Comparison of ENCODE assay signal across 12 mouse cellular contexts in the genomic region with DNA sequence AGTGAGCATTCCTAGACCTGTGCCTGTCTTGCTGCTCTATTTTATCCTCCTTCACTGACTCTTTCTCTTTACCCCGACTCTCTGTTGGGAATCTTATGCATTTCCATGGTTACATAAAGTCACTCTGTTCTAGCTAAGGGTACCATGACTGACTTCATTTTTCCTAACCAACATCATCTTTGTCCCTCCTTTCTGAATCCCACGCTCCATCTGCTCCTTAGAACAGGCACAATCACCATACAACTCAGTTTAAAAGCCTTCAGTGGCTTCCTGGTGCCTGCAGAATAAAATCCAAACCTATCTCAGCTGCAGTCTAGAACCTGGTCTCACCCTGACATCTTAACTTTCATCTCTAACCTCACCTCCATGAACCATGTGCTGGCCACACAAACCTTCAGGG. TPM values are rescaled to one million over a fixed set of nuclear protein-coding genes. Genes with fewer than 3 reads are reported as not detected.
DNase-seq lines count a peak whose midpoint lies in the region; TF ChIP-seq lines count a peak whose summit lies in the region.
"Had no signal": no experiment of that assay in that cellular context is flagged by ENCODE, and none has a peak within 500 bp of the region (broad histone marks: within the 10 kb centered on the region; RNA-seq: fewer than 3 reads in every experiment).

No protein-coding gene starts in this region.

- WGBS in heart, embryonic 10.5 days: 88% methylated on average over 2 of the region's 2 CpGs
- 82% methylated on average over 2 of the region's 2 CpGs for WGBS in liver, adult 2 months

- H3K79me2 ChIP-seq in liver, adult 2 months (ENCODE audit: control insufficient read depth, insufficient read depth, low read length): 0 out of 2 replicates have a peak, but pooled peaks cover 4% of the 10 kb centered on the region

- intact Hi-C loops in left cerebral cortex, postnatal 14 days (cut with DNase I): no loop called here

- peaks cover 19% of the 10 kb centered on the region for H3K36me3 ChIP-seq in heart, embryonic 10.5 days
- H3K36me3 ChIP-seq in liver, adult 2 months (ENCODE audit: control insufficient read depth, insufficient read depth, low read length): peaks cover 14% of the 10 kb centered on the region

- no peak for DNase-seq in heart, embryonic 10.5 days (ENCODE audit: low spot score)
- DNase-seq in heart, adult 11 months: no peak
- no peak for DNase-seq in liver, adult 2 months (ENCODE audit: extremely low read depth, low read depth, low spot score)
- DNase-seq in liver: no peak
- DNase-seq in left cerebral cortex, postnatal 14 days (ENCODE audit: low spot score in 2 of 2): peak; percentile 54 to 83
- DNase-seq in right cerebral cortex, postnatal 36 days (ENCODE audit: low spot score in 2 of 2): peak; percentile 60 to 83
- no peak for DNase-seq in spleen, postnatal 36 days (ENCODE audit: low spot score in 2 of 2)
- DNase-seq in lung, postnatal 36 days: no peak
- DNase-seq: B cell, adult 2 months; cerebellum, postnatal 25 days; kidney, postnatal 25 days had no signal

- no peak for TF ChIP-seq CTCF in liver, adult 2 months (IDR thresholded peaks at IDR 0.05; ENCODE audit: low read depth, low read length)

- no peak overlapping the region for H3K4me3 ChIP-seq in heart, embryonic 10.5 days
- no peak overlapping the region for H3K4me3 ChIP-seq in liver, adult 2 months (ENCODE audit: insufficient read depth, low read depth, low read length)

- H3K9me3 ChIP-seq in heart, embryonic 10.5 days: no peaks in the 10 kb centered on the region
- H3K9me3 ChIP-seq: G1E had no signal

- H3K27me3 ChIP-seq in heart, embryonic 10.5 days (ENCODE audit: insufficient read depth, poor library complexity, severe bottlenecking): no peaks in the 10 kb centered on the region
- no peaks in the 10 kb centered on the region for H3K27me3 ChIP-seq in liver, adult 2 months (ENCODE audit: control insufficient read depth, insufficient read depth, low read length)

- peak overlapping the region; percentile 85 for H3K27ac ChIP-seq in heart, embryonic 10.5 days
- peak overlapping the region; percentile 91 for H3K27ac ChIP-seq in liver, adult 2 months (replicated peaks; ENCODE audit: insufficient read depth, low read depth, low read length)

- no peak for TF ChIP-seq POLR2A in liver, adult 2 months (IDR thresholded peaks at IDR 0.05; ENCODE audit: extremely low read depth, insufficient read depth, low read length)

- no peak overlapping the region for H3K9ac ChIP-seq in liver, adult 2 months (ENCODE audit: low read depth, low read length)

- peaks cover 68% of the 10 kb centered on the region for H3K4me1 ChIP-seq in heart, embryonic 10.5 days
- peaks cover 15% of the 10 kb centered on the region for H3K4me1 ChIP-seq in liver, adult 2 months (ENCODE audit: control insufficient read depth, insufficient read depth, low read length)

RNA-seq across cellular contexts. Expression of gene Pdlim1, which starts 26.9 kb away (rescaled TPM):
- polyA plus RNA-seq in heart, embryonic 10.5 days (2016; fragmentation: Nextera tagmentation; extraction: Ambion mirVana): 262 and 337 TPM in 2 replicates
- 23.0 and 23.6 TPM in 2 replicates for total RNA-seq in liver, adult 2 months (2014; rRNA removed)
- 44.6 and 50.7 TPM in 2 replicates for polyA plus RNA-seq in liver, adult 2 months (2012; rRNA removed)
- 10 to 100 TPM; 16.6 to 16.9 TPM for total RNA-seq in left cerebral cortex, postnatal 14 days (2021)
- polyA plus RNA-seq: G1E had no signal

Comparison
In these comparisons a context has a peak if more than half of its experiments do, and no peak if none do; other contexts are left out.
1. DNase-seq: peak in left cerebral cortex, postnatal 14 days (2 of 2) and right cerebral cortex, postnatal 36 days (2 of 2); none in heart, embryonic 10.5 days (single experiment), heart, adult 11 months (single experiment), liver, adult 2 months (single experiment), liver (single experiment), spleen, postnatal 36 days (0 of 2) and lung, postnatal 36 days (single experiment).